Comparison of ENCODE assay signal across 9 mouse cellular contexts in the genomic region with DNA sequence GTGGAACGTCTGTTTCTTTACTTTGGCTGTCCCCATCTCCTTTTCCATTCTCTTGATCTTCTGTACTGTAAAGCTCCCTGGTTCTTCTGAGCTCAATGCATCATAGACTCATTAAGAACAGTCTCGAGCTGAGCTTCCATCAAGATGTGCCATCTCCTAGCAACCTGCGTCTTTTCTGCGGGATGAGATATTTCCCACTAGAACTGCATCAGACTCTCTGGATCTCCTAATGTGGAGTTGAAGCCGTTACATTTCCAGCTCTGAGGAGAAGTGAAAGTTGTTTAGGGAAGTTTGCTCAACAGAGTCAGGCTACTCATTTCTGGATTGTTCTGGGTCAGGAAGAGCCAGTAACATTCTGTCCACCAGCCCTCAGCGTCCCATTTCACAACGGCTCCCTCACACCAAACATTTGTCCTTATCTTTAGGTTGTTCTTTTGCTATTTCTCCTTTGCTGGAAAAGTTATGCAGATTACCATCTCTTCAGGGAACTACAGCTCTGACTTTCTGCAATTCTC.
A peak's percentile ranks its signal among the peaks of the same experiment; 100 is the strongest.
DNase-seq lines count a peak whose midpoint lies in the region; ATAC-seq lines count a peak whose summit lies in the region.
"Had no signal": no experiment of that assay in that cellular context is flagged by ENCODE, and none has a peak within 500 bp of the region (broad histone marks: within the 10 kb centered on the region; RNA-seq: fewer than 3 reads in every experiment).

No protein-coding gene starts in this region.

- H3K9me3 ChIP-seq in heart, embryonic 11.5 days (replicated peaks; ENCODE audit: control insufficient read depth, low read length) = no peaks in the 10 kb centered on the region
- H3K9me3 ChIP-seq: forebrain, embryonic 12.5 days had no signal

- H3K27ac ChIP-seq in heart, embryonic 11.5 days (ENCODE audit: low read depth, low read length) = no peak overlapping the region
- H3K27ac ChIP-seq: forebrain, embryonic 12.5 days had no signal

- peak; percentile 6 to 10 for DNase-seq in heart, adult 9 months (ENCODE audit: low spot score in 2 of 2)
- peak; percentile 11 for DNase-seq in lung, postnatal 36 days
- no peak for DNase-seq in lung, postnatal 10 days
- DNase-seq in skeletal muscle tissue, adult 2 months (ENCODE audit: low read depth, low spot score) = peak; percentile 4
- DNase-seq in thymus, postnatal 36 days = no peak
- DNase-seq in kidney, adult 11 months = no peak

- 66% methylated on average over 7 of the region's 7 CpGs for WGBS in heart, embryonic 11.5 days (ENCODE audit: insufficient replicate concordance)

- ATAC-seq in heart, embryonic 11.5 days (replicated peaks; ENCODE audit: insufficient number of reproducible peaks, low FRiP score, low TSS enrichment) = no peak
- peak; percentile 82 for ATAC-seq in granulocyte monocyte progenitor cell, adult 5-6 weeks (replicated peaks; ENCODE audit: poor library complexity, severe bottlenecking)

- no peak overlapping the region for H3K4me2 ChIP-seq in heart, embryonic 11.5 days

- no peak overlapping the region for H3K4me3 ChIP-seq in heart, embryonic 11.5 days (ENCODE audit: low read depth, low read length)

- peaks cover 5% of the 10 kb centered on the region; the same call in 1 of the 2 replicates for H3K4me1 ChIP-seq in heart, embryonic 11.5 days (ENCODE audit: control insufficient read depth, insufficient read depth, low read length)

- H3K27me3 ChIP-seq in heart, embryonic 11.5 days (ENCODE audit: control insufficient read depth, insufficient read depth, low read length) = no peaks in the 10 kb centered on the region

- H3K9ac ChIP-seq in heart, embryonic 11.5 days (ENCODE audit: low read depth, low read length) = no peak overlapping the region

- H3K36me3 ChIP-seq in heart, embryonic 11.5 days (ENCODE audit: control insufficient read depth, insufficient read depth, low read length) = no peaks in the 10 kb centered on the region
- H3K36me3 ChIP-seq: forebrain, embryonic 12.5 days had no signal

Comparison
In these comparisons a context has a peak if more than half of its experiments do, and no peak if none do; other contexts are left out.
1. DNase-seq: peak in heart, adult 9 months (2 of 2), lung, postnatal 36 days (single experiment) and skeletal muscle tissue, adult 2 months (single experiment); none in lung, postnatal 10 days (single experiment), thymus, postnatal 36 days (0 of 2) and kidney, adult 11 months (single experiment).